Mouse (Mus musculus) neutrophil, adult 5-6 weeks (primary cell): ENCODE measurements around the gene Gcfc2. TPM values are rescaled to one million over a fixed set of nuclear protein-coding genes. Genes with fewer than 3 reads are reported as not detected.

Experiments used
- ATAC-seq: fragments of 151-379, 151-347 bp; 2 replicates; pipeline ENCODE4 v1.8.0; 2017; ENCODE audit warnings: mild to moderate bottlenecking, moderate TSS enrichment; ENCODE audit not compliant: insufficient number of reproducible peaks, poor library complexity, low FRiP score, severe bottlenecking; ENCODE audit errors: extremely low read depth
- total RNA-seq: library from RNA; stranded (forward); fragments of 200-1000 nt; gene quantifications from 2 replicates; pipeline ENCODE4 v1.2.3, GENCODE M21; 2017

Gcfc2 gene
- total RNA-seq, 1 experiment from 2014 or later: 21.8 TPM

- ATAC-seq: no peak
Observed at GRCm38 (mm10) chr6:81971196-81971595, 47.7 kb downstream of the Gcfc2 start.

- no peak for ATAC-seq
Observed at GRCm38 (mm10) chr6:81972595-81972994, 49.1 kb downstream of the Gcfc2 start.

GRCm38 (mm10) chr6:81975971-81976621, 52.6 kb downstream of the Gcfc2 start:
- ATAC-seq: 0 out of 2 replicates have a peak, but pooled peaks have one; percentile 56

- no peak for ATAC-seq
Observed at GRCm38 (mm10) chr6:81979286-81979685, 55.8 kb downstream of the Gcfc2 start.

GRCm38 (mm10) chr6:81986171-81986570, 62.7 kb downstream of the Gcfc2 start:
- ATAC-seq: no peak

GRCm38 (mm10) chr6:81986599-81986998, 63.1 kb downstream of the Gcfc2 start:
- no peak for ATAC-seq

- peak; percentile 79 for ATAC-seq
Observed at GRCm38 (mm10) chr6:81987010-81987409, 63.5 kb downstream of the Gcfc2 start.

GRCm38 (mm10) chr6:81987580-81987979, 64.1 kb downstream of the Gcfc2 start:
- ATAC-seq: no peak

- ATAC-seq: no peak
Observed at GRCm38 (mm10) chr6:81988341-81988740, 64.9 kb downstream of the Gcfc2 start.

- ATAC-seq: no peak
Observed at GRCm38 (mm10) chr6:81990049-81990810, 66.8 kb downstream of the Gcfc2 start.

Other genes starting within 250 kb of the Gcfc2 start
- 8.0 and 20.7 TPM in 2 replicates for gene Mrpl19, start 42.3 kb downstream of the Gcfc2 start, total RNA-seq
- gene Eva1a, start 117.4 kb downstream of the Gcfc2 start, total RNA-seq: not detected in 2 replicates